Mouse (Mus musculus) left cerebral cortex, adult 2 months (tissue): ENCODE measurements at regions not wholly inside any gene's neighbourhood (a gene's known extent, or its start where the extent isn't known, plus 50 kb on each side); places are given as distances from the start of the nearest gene placed in this dataset.

Experiments
- DNase-seq, 2 experiments: peaks; one replicate each; pipeline ENCODE4 v3.0.0; 2021 to 2022; ENCODE audit warnings: low spot score in 2 of 2, mixed read lengths in 1 of 2; ENCODE audit errors: extremely low spot score in 1 of 2
- H3K27ac ChIP-seq: fragments of 200-600 bp; 2 replicates; pipeline ENCODE4 v1.8.1; 2022
- H3K4me3 ChIP-seq: fragments of 200-600 bp; 2 replicates; pipeline ENCODE4 v1.8.1; 2022
- CTCF ChIP-seq: fragments of 200-600 bp; IDR thresholded peaks from 2 replicates; pipeline ENCODE4 v1.8.1; 2022; ENCODE audit warnings: antibody characterized with exemption, mild to moderate bottlenecking, moderate library complexity
- intact Hi-C: fragments of 180-260 bp; cut with DNase I; formaldehyde crosslinking; loops from one replicate; pipeline ENCODE4 v1.15.1; 2025

GRCm38 (mm10) chr4:89487416-89488165, 176.8 kb upstream of the Cdkn2b start:
- H3K4me3 ChIP-seq: no peak overlapping the region
- no peak overlapping the region for H3K27ac ChIP-seq
- TF ChIP-seq CTCF: no peak
- DNase-seq: no peak
- intact Hi-C loops: no loop called here

- intact Hi-C loops: no loop called here
- H3K4me3 ChIP-seq: no peak overlapping the region
- DNase-seq: no peak
- no peak for TF ChIP-seq CTCF
- H3K27ac ChIP-seq: no peak overlapping the region
These were observed 176.1 kb upstream of the Cdkn2b start for GRCm38 (mm10) chr4:89486963-89487362.

GRCm38 (mm10) chr4:89485981-89486531, 175.2 kb upstream of the Cdkn2b start:
- no peak for DNase-seq
- intact Hi-C loops: no loop called here
- H3K4me3 ChIP-seq: no peak overlapping the region
- TF ChIP-seq CTCF: no peak
- H3K27ac ChIP-seq: no peak overlapping the region

- TF ChIP-seq CTCF: no peak
- no peak for DNase-seq
- Histone ChIP-seq H3K27ac (no peak overlapping the region), H3K4me3 (no peak overlapping the region)
- intact Hi-C loops: no loop called here
These were observed 167.9 kb upstream of the Cdkn2b start for GRCm38 (mm10) chr4:89478646-89479237.

GRCm38 (mm10) chr4:89475848-89476247, 165.0 kb upstream of the Cdkn2b start:
- no peak overlapping the region for H3K4me3 ChIP-seq
- H3K27ac ChIP-seq: no peak overlapping the region
- TF ChIP-seq CTCF: no peak
- DNase-seq: no peak
- intact Hi-C loops: no loop called here

GRCm38 (mm10) chr4:89474836-89475541, 164.2 kb upstream of the Cdkn2b start:
- DNase-seq: no peak
- TF ChIP-seq CTCF: no peak
- intact Hi-C loops: no loop called here
- H3K4me3 ChIP-seq: no peak overlapping the region
- no peak overlapping the region for H3K27ac ChIP-seq

- intact Hi-C loops: no loop called here
- Histone ChIP-seq H3K4me3 (no peak overlapping the region), H3K27ac (no peak overlapping the region)
- no peak for TF ChIP-seq CTCF
- no peak for DNase-seq
These were observed 160.6 kb upstream of the Cdkn2b start for GRCm38 (mm10) chr4:89471426-89471825.

- no peak overlapping the region for H3K4me3 ChIP-seq
- intact Hi-C loops: no loop called here
- no peak overlapping the region for H3K27ac ChIP-seq
- no peak for DNase-seq
- no peak for TF ChIP-seq CTCF
These were observed 159.9 kb upstream of the Cdkn2b start for GRCm38 (mm10) chr4:89470756-89471155.

GRCm38 (mm10) chr4:89469883-89470282, 159.0 kb upstream of the Cdkn2b start:
- H3K27ac ChIP-seq: no peak overlapping the region
- no peak for DNase-seq
- intact Hi-C loops: no loop called here

GRCm38 (mm10) chr4:89469406-89469805, 158.6 kb upstream of the Cdkn2b start:
- H3K27ac ChIP-seq: no peak overlapping the region
- TF ChIP-seq CTCF: no peak
- intact Hi-C loops: no loop called here
- H3K4me3 ChIP-seq: no peak overlapping the region
- DNase-seq: no peak

More at GRCm38 (mm10) chr4:89469883-89470282, 159.0 kb upstream of the Cdkn2b start:
- TF ChIP-seq CTCF: no peak
- H3K4me3 ChIP-seq: no peak overlapping the region

- TF ChIP-seq CTCF: no peak
- Histone ChIP-seq H3K4me3 (no peak overlapping the region), H3K27ac (no peak overlapping the region)
- intact Hi-C loops: no loop called here
- DNase-seq: peak in 1 of 2 experiments; percentile 10
These were observed 155.9 kb upstream of the Cdkn2b start for GRCm38 (mm10) chr4:89466766-89467165.

GRCm38 (mm10) chr4:89463121-89463520, 152.3 kb upstream of the Cdkn2b start:
- H3K4me3 ChIP-seq: no peak overlapping the region
- no peak for TF ChIP-seq CTCF
- no peak for DNase-seq
- intact Hi-C loops: no loop called here
- no peak overlapping the region for H3K27ac ChIP-seq
